Comparison of ENCODE assay signal across 22 mouse cellular contexts in genomic region chr17:24442107-24442506, GRCm38 (mm10). TPM values are rescaled to one million over a fixed set of nuclear protein-coding genes. Genes with fewer than 3 reads are reported as not detected.
A peak's percentile ranks its signal among the peaks of the same experiment; 100 is the strongest.
DNase-seq lines count a peak whose midpoint lies in the region; ATAC-seq lines count a peak whose summit lies in the region.
"Had no signal": no experiment of that assay in that cellular context is flagged by ENCODE, and none has a peak within 500 bp of the region (broad histone marks: within the 10 kb centered on the region; RNA-seq: fewer than 3 reads in every experiment).

No protein-coding gene starts in this region.

- ATAC-seq in intestine, embryonic 16.5 days: peak; percentile 29
- ATAC-seq: activated CD4-positive, CD25-positive, alpha-beta regulatory T cell, adult 4 months; forebrain, embryonic 14.5 days; lung, postnatal 0 days had no signal

- H3K27ac ChIP-seq in intestine, embryonic 16.5 days (ENCODE audit: low read length): no peak overlapping the region
- H3K27ac ChIP-seq: hindbrain, embryonic 13.5 days; kidney, embryonic 15.5 days; limb, embryonic 10.5 days; liver, embryonic 15.5 days; stomach, embryonic 15.5 days had no signal

- H3K4me1 ChIP-seq in intestine, embryonic 16.5 days (ENCODE audit: control insufficient read depth, insufficient read depth, low read length): no peaks in the 10 kb centered on the region
- H3K4me1 ChIP-seq: embryonic facial prominence, embryonic 15.5 days; hindbrain, embryonic 13.5 days; kidney, embryonic 15.5 days; limb, embryonic 10.5 days; liver, embryonic 15.5 days; stomach, embryonic 15.5 days had no signal

- no peak overlapping the region for H3K4me2 ChIP-seq in intestine, embryonic 16.5 days (ENCODE audit: low read depth, low read length)
- H3K4me2 ChIP-seq: embryonic facial prominence, embryonic 15.5 days; hindbrain, embryonic 13.5 days; kidney, embryonic 15.5 days; liver, embryonic 15.5 days; midbrain, embryonic 11.5 days; stomach, embryonic 15.5 days had no signal

- H3K9me3 ChIP-seq in intestine, embryonic 16.5 days (ENCODE audit: control insufficient read depth, low read length): no peaks in the 10 kb centered on the region
- H3K9me3 ChIP-seq: embryonic facial prominence, embryonic 15.5 days; hindbrain, embryonic 13.5 days; kidney, embryonic 15.5 days; limb, embryonic 10.5 days; liver, embryonic 15.5 days; stomach, embryonic 15.5 days had no signal

- H3K36me3 ChIP-seq in intestine, embryonic 16.5 days (ENCODE audit: control insufficient read depth, insufficient read depth, low read length): peaks cover 36% of the 10 kb centered on the region

- H3K4me3 ChIP-seq in intestine, embryonic 16.5 days (ENCODE audit: low read length): no peak overlapping the region
- H3K4me3 ChIP-seq: embryonic facial prominence, embryonic 15.5 days; hindbrain, embryonic 13.5 days; kidney, embryonic 15.5 days; limb, embryonic 10.5 days; liver, embryonic 15.5 days; stomach, embryonic 15.5 days had no signal

- intact Hi-C loops in heart, postnatal 14 days (cut with DNase I): no loop called here

- peak; percentile 91 for DNase-seq in heart, adult 11 months
- no peak for DNase-seq in heart, postnatal 14 days
- peak; percentile 38 for DNase-seq in testis, postnatal 14 days (ENCODE audit: low spot score)
- DNase-seq in testis, postnatal 10 days (ENCODE audit: low spot score): no peak
- DNase-seq in urinary bladder, postnatal 36 days (ENCODE audit: low spot score in 2 of 2): peak; percentile 58 to 70
- no peak for DNase-seq in layer of hippocampus, postnatal 14 days (ENCODE audit: low spot score in 2 of 2)
- DNase-seq: adrenal gland, adult 8-10 months; cerebellum, adult 11-12 months; gastrocnemius, postnatal 36 days; heart, postnatal 36 days; liver had no signal

- H3K9ac ChIP-seq in intestine, embryonic 16.5 days (ENCODE audit: low read depth, low read length): no peak overlapping the region
- H3K9ac ChIP-seq: embryonic facial prominence, embryonic 15.5 days; hindbrain, embryonic 13.5 days; kidney, embryonic 15.5 days; liver, embryonic 15.5 days; stomach, embryonic 15.5 days had no signal

- H3K27me3 ChIP-seq in intestine, embryonic 16.5 days (replicated peaks; ENCODE audit: control insufficient read depth, insufficient read depth, low read length): no peaks in the 10 kb centered on the region
- H3K27me3 ChIP-seq: embryonic facial prominence, embryonic 15.5 days; hindbrain, embryonic 13.5 days; kidney, embryonic 15.5 days; liver, embryonic 15.5 days; stomach, embryonic 15.5 days had no signal

- WGBS in intestine, embryonic 16.5 days: 80% methylated on average over 14 of the region's 14 CpGs

RNA-seq across cellular contexts. Expression of gene Dnase1l2, which starts 0.8 kb away (rescaled TPM):
- 1 to 10 TPM; 2.0 to 2.3 TPM for total RNA-seq in heart, postnatal 14 days (2021)
- 1.5 and 1.8 TPM in 2 replicates for polyA plus RNA-seq in intestine, embryonic 16.5 days (2015; fragmentation: Nextera tagmentation; extraction: Ambion mirVana)
- 1 to 10 TPM; 5.2 to 8.1 TPM for total RNA-seq in layer of hippocampus, postnatal 14 days (2021)

RNA-seq across cellular contexts. Expression of gene Eci1, which starts 15.7 kb away (rescaled TPM):
- total RNA-seq in heart, postnatal 14 days (2021): 100 to 1,000 TPM; 428 to 461 TPM
- polyA plus RNA-seq in intestine, embryonic 16.5 days (2015; fragmentation: Nextera tagmentation; extraction: Ambion mirVana): 159 and 161 TPM in 2 replicates
- 10 to 100 TPM; 25.4 to 28.0 TPM for total RNA-seq in layer of hippocampus, postnatal 14 days (2021)

RNA-seq across cellular contexts. Expression of gene Rnps1, which starts 27.7 kb away (rescaled TPM):
- 10 to 100 TPM; 69.6 to 73.5 TPM for total RNA-seq in heart, postnatal 14 days (2021)
- 233 and 248 TPM in 2 replicates for polyA plus RNA-seq in intestine, embryonic 16.5 days (2015; fragmentation: Nextera tagmentation; extraction: Ambion mirVana)
- total RNA-seq in layer of hippocampus, postnatal 14 days (2021): 100 to 1,000 TPM; 133 to 141 TPM

RNA-seq across cellular contexts. Expression of gene E4f1, which starts 28.0 kb away (rescaled TPM):
- total RNA-seq in heart, postnatal 14 days (2021): 10 to 100 TPM; 13.6 to 16.2 TPM
- 26.1 and 27.1 TPM in 2 replicates for polyA plus RNA-seq in intestine, embryonic 16.5 days (2015; fragmentation: Nextera tagmentation; extraction: Ambion mirVana)
- total RNA-seq in layer of hippocampus, postnatal 14 days (2021): 10 to 100 TPM; 27.8 to 32.3 TPM

RNA-seq across cellular contexts. Expression of gene Pgp, which starts 28.1 kb away (rescaled TPM):
- total RNA-seq in heart, postnatal 14 days (2021): 10 to 100 TPM; 43.2 to 43.4 TPM
- 83.8 and 87.1 TPM in 2 replicates for polyA plus RNA-seq in intestine, embryonic 16.5 days (2015; fragmentation: Nextera tagmentation; extraction: Ambion mirVana)
- 10 to 100 TPM; 71.8 to 73.5 TPM for total RNA-seq in layer of hippocampus, postnatal 14 days (2021)

Comparison
In these comparisons a context has a peak if more than half of its experiments do, and no peak if none do; other contexts are left out.
1. DNase-seq: peak in heart, adult 11 months (single experiment), testis, postnatal 14 days (single experiment) and urinary bladder, postnatal 36 days (2 of 2); none in heart, postnatal 14 days (0 of 2), testis, postnatal 10 days (single experiment) and layer of hippocampus, postnatal 14 days (0 of 2).
2. RNA of gene Eci1, which starts 15.7 kb away (total RNA-seq): 428 to 461 TPM in heart, postnatal 14 days; 25.4 to 28.0 TPM in layer of hippocampus, postnatal 14 days; every median in the first group is over 10 times any median in the second.